Mouse (Mus musculus) gastrocnemius, postnatal 25 days (tissue): Measurements from ENCODE around the gene Gm20835. TPM values are rescaled to one million over a fixed set of nuclear protein-coding genes. Genes with fewer than 3 reads are reported as not detected.
"Not testable (repeated sequence)": the region's sequence is repeated elsewhere in the genome, so short reads cannot be mapped to it uniquely, and the experiment has no call there.

ENCODE experiments used
- DNase-seq: peaks from one replicate; pipeline ENCODE4 v3.0.0; 2022
- long read RNA-seq, 2 experiments: library from polyadenylated mRNA; stranded (forward); transcript quantifications; one replicate each; pipeline ENCODE4 v2.0.0; 2021
- total RNA-seq, 2 experiments: library from RNA; stranded (reverse); gene quantifications; 1 replicate in 1 of 2; 2 replicates in 1 of 2; pipeline ENCODE4 v1.2.3; 2021

Gene Gm20835
- total RNA-seq, result not detected
- long read RNA-seq, experiment 1, result 0 reads
- long read RNA-seq, experiment 2, result 0 reads

GRCm38 (mm10) chrY:36735190-36735589, at the start of gene Gm20835:
Gene Gm20835, minus strand, starts transcription at chrY:36735290.
- not testable (repeated sequence) for DNase-seq
